Mouse (Mus musculus) forebrain, embryonic 14.5 days (tissue): Measurements from ENCODE around the gene Ube4b. TPM values are rescaled to one million over a fixed set of nuclear protein-coding genes. Genes with fewer than 3 reads are reported as not detected.
A peak's percentile ranks its signal among the peaks of the same experiment; 100 is the strongest.

ENCODE experiments used
- ATAC-seq: fragments of 200-750 bp; cut with Nextera tagmentation; 2 replicates; pipeline ENCODE4 v1.8.0; 2017; ENCODE audit warnings: mild to moderate bottlenecking, moderate library complexity
- DNase-seq: peaks from one replicate; pipeline ENCODE4 v3.0.0-alpha.2; 2015; ENCODE audit warnings: low spot score
- H3K27ac ChIP-seq: fragments of 300-500 bp; sonication (generic); 2 replicates; pipeline ENCODE4 v1.5.1; 2014; ENCODE audit warnings: low read depth, mild to moderate bottlenecking, control low read depth, low read length, moderate library complexity
- H3K27me3 ChIP-seq: fragments of 300-500 bp; sonication (generic); replicated peaks from 2 replicates; pipeline ENCODE4 v1.6.1; 2014; ENCODE audit warnings: low read length, control low read depth, mixed read lengths; ENCODE audit not compliant: control insufficient read depth, insufficient read depth
- H3K36me3 ChIP-seq: fragments of 300-500 bp; sonication (generic); 2 replicates; pipeline ENCODE4 v1.6.1; 2014; ENCODE audit warnings: low read length, control low read depth; ENCODE audit not compliant: control insufficient read depth, insufficient read depth
- H3K4me1 ChIP-seq: fragments of 300-500 bp; sonication (generic); 2 replicates; pipeline ENCODE4 v1.6.1; 2014; ENCODE audit warnings: antibody characterized with exemption, low read length, control low read depth; ENCODE audit not compliant: control insufficient read depth, insufficient read depth
- H3K4me2 ChIP-seq: fragments of 300-500 bp; sonication (generic); 2 replicates; pipeline ENCODE4 v1.6.1; 2014; ENCODE audit warnings: mild to moderate bottlenecking, control low read depth, low read length
- H3K4me3 ChIP-seq: fragments of 300-500 bp; sonication (generic); 2 replicates; pipeline ENCODE4 v1.5.1; 2014; ENCODE audit warnings: low read depth, low read length, control low read depth
- H3K9ac ChIP-seq: fragments of 300-500 bp; sonication (generic); 2 replicates; pipeline ENCODE4 v1.6.1; 2014; ENCODE audit warnings: mild to moderate bottlenecking, low read length, control low read depth, moderate library complexity
- H3K9me3 ChIP-seq: fragments of 300-500 bp; sonication (generic); replicated peaks from 2 replicates; pipeline ENCODE4 v1.6.1; 2016; ENCODE audit warnings: low read length, control low read depth, mixed read lengths; ENCODE audit not compliant: control insufficient read depth
- WGBS: fragments of 180-500 bp; shearing (Covaris S2); extraction: QIAGEN DNeasy Blood & Tissue Kit; methylation state at CpG from one replicate; pipeline ENCODE4 v1.1.7; 2014; 5-methylcytosine and 5-hydroxymethylcytosine counted together
- polyA plus RNA-seq: library from polyadenylated mRNA; unstranded; fragments of >200 nt; fragmentation: Nextera tagmentation; extraction: Ambion mirVana; gene quantifications from 2 replicates; pipeline ENCODE4 v1.2.1, GENCODE M21; 2014

The Ube4b gene
- polyA plus RNA-seq, 1 experiment from 2014 or later, result 34.3 TPM

DNA sequence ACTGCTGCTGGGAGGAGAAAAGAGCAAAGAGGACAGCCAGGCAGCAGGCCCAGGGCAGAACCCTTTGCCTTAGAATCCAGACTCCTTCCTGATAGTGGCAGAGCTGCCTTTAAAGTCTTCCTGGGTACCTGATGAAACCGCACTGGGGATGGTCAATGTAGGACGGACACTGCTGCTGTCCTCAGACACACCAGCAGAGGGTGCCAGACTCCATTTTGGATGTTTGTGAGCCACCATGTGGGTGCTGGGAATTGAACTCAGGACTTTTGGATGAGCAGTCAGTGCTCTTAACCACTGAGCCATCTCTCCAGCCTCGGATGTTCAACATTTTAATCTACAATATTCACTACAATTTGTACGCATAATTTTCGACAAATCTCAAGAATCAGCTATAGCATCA, 96.1 kb downstream of the Ube4b start:
- H3K36me3 ChIP-seq, result peaks cover 83% of the 10 kb centered on the region
- no peak overlapping the region for H3K27ac ChIP-seq
- H3K9me3 ChIP-seq, result no peaks in the 10 kb centered on the region
- ATAC-seq, result no peak
- WGBS, result 96% methylated on average over 5 of the region's 5 CpGs
- no peak for DNase-seq
- no peak overlapping the region for H3K9ac ChIP-seq
- no peaks in the 10 kb centered on the region for H3K4me1 ChIP-seq
- H3K4me3 ChIP-seq, result no peak overlapping the region
- H3K27me3 ChIP-seq, result no peaks in the 10 kb centered on the region
- no peak overlapping the region for H3K4me2 ChIP-seq

DNA sequence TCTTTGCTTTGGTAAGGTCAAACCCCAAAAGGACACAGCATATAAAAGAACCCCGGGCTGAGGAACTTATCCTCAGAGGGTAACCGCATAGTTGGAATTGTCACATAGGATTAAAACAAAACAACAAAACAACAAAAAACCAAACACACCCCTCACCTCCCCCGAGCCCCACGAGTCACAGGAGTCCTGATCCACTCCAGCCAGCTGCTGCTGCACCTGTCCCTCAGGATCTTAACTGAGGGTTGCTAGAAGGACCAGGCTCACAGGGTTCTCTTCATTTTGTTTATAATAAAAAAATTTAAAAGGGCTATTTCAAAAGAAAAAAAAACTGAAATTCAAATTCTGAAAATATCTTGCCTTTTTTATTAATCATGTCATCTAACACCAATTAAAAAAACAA, 97.8 kb downstream of the Ube4b start:
- 79% methylated on average over 4 of the region's 4 CpGs for WGBS
- DNase-seq, result no peak
- H3K36me3 ChIP-seq, result peaks cover 65% of the 10 kb centered on the region

DNA sequence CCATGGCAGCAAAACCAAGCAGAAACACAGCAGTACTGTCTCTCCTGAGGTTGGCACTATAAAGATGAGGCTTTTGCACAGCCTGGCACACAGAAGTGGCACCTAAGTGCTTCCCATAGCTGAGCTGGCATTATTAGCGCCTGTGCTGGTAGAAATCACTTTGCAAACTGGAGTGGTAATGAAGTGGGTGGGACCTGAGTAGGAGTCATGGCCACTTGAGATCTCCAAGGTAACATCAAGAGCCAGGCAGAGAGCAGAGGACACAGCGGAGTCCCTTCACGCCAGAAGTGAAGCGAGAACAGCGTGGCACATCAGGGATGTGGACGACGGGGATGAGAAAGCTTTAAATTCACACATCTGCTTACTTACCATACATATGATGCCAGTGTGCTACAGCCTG, 99.3 kb downstream of the Ube4b start:
- ATAC-seq (no peak), DNase-seq (no peak)
- Histone ChIP-seq H3K27me3 (no peaks in the 10 kb centered on the region), H3K9me3 (no peaks in the 10 kb centered on the region), H3K36me3 (peaks cover 51% of the 10 kb centered on the region), H3K27ac (no peak overlapping the region), H3K4me3 (no peak overlapping the region), H3K4me2 (no peak overlapping the region), H3K4me1 (no peaks in the 10 kb centered on the region), H3K9ac (no peak overlapping the region)
- WGBS, result 86% methylated on average over 7 of the region's 7 CpGs

More for the DNA sequence above, 97.8 kb downstream of the Ube4b start:
- Histone ChIP-seq H3K4me1 (no peaks in the 10 kb centered on the region), H3K9me3 (no peaks in the 10 kb centered on the region), H3K9ac (no peak overlapping the region), H3K4me2 (no peak overlapping the region), H3K27me3 (no peaks in the 10 kb centered on the region), H3K27ac (no peak overlapping the region), H3K4me3 (no peak overlapping the region)
- ATAC-seq, result no peak

DNA sequence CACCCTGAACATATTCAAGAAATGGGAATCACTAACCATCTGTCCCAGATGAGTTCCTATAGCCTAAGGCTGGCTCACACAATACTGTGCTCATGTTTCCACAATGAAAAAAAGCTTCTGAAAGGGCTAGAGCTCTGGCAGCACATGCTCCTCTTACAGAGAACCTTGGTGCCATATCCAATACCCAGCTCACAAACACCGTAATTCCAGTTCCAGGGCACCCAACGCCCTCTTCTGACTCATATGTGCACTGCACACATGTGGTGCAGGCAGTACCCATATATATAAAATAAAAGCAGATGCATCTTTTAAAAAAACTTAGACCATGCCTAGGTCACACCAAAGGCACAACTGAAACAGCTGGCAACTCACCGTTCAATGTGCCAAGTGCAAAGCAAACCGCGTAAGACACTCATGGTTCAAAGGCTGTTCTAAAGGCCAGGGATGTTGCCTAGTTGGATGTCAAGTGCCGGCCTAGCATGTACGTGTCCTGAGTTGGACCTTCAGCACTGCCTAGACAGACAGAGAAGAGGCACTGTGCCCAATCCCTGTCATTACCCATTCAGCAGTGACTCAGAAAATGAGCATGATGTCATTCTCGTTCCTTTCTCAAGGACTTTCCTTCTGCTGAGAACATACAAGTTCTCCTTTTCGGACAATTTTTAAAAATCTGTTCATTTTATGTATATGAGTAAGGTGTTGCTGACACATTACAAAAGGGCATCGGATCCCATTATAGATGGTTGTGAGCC, 101.0 kb downstream of the Ube4b start:
- no peak for DNase-seq
- Histone ChIP-seq H3K4me3 (no peak overlapping the region), H3K27ac (no peak overlapping the region), H3K27me3 (no peaks in the 10 kb centered on the region), H3K4me2 (no peak overlapping the region), H3K4me1 (no peaks in the 10 kb centered on the region), H3K36me3 (peaks cover 34% of the 10 kb centered on the region), H3K9ac (no peak overlapping the region), H3K9me3 (no peaks in the 10 kb centered on the region)
- WGBS, result 82% methylated on average over 10 of the region's 10 CpGs
- no peak for ATAC-seq

DNA sequence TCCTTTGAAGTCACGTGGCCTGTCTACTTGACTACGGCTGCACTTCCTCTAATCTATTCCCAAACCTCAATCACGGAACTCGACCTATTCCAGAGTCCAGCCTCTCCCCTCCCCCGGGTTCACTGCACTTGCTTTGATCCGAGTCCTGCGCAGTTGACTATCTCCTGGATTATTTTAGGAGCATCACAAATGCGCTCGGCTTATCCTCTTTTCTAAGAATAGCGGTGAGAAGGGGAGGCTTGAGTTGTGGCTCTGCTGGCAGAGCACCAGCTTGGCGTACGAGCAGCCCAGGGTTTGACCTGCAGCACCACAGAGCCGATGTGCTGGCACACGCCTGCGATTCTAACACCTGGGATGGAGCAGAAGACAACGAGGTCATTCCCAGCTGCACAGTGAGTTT, 102.8 kb downstream of the Ube4b start:
- Histone ChIP-seq H3K27me3 (no peaks in the 10 kb centered on the region), H3K9ac (no peak overlapping the region), H3K36me3 (peaks cover 16% of the 10 kb centered on the region), H3K4me1 (peaks cover 4% of the 10 kb centered on the region; the same call in 1 of the 2 replicates), H3K27ac (no peak overlapping the region), H3K4me3 (no peak overlapping the region), H3K4me2 (no peak overlapping the region), H3K9me3 (no peaks in the 10 kb centered on the region)
- 88% methylated on average over 16 of the region's 16 CpGs for WGBS
- ATAC-seq (no peak), DNase-seq (no peak)

DNA sequence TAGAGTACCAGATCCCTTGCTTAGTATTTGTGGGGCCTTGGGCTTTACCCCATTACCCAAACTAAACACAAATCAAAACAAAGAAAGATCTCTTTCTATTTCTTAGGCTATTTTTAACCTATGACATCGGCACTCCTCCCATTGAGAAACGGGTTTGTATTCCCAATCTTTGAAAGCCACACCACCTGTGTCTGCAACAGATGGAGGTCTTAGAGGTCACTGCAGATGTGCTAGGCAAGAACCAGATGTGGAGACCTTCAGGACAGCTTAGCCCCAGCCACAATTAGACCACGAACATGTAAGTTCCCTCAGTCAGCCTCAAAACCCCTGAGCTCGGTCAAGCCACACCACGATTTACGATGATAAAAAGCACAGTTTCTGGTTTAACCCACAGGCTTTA, 103.8 kb downstream of the Ube4b start:
- H3K4me1 ChIP-seq, result peaks cover 7% of the 10 kb centered on the region; the same call in 1 of the 2 replicates
- H3K36me3 ChIP-seq, result peaks cover 7% of the 10 kb centered on the region
- H3K4me3 ChIP-seq, result no peak overlapping the region
- 82% methylated on average over 6 of the region's 6 CpGs for WGBS
- no peaks in the 10 kb centered on the region for H3K27me3 ChIP-seq
- no peak for ATAC-seq
- H3K4me2 ChIP-seq, result no peak overlapping the region
- no peak overlapping the region for H3K9ac ChIP-seq
- H3K9me3 ChIP-seq, result no peaks in the 10 kb centered on the region
- H3K27ac ChIP-seq, result no peak overlapping the region
- no peak for DNase-seq

DNA sequence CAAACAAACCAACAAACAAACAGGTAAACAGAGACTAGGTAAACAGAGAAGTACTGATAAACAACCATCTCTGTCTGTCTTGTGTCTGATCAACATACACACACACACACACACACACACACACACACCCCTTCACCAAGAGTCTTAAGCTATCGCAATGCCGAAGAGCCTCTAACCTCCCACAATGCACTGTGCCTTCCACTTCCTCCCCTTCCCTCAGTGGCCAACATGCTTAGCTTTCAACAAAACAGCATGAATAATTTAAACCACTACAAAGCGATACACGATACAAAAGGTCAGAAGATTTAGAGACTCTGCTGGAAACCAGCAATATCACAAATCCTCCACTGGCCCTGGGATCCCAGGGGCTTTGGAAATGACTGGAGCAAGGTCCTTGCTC, 104.3 kb downstream of the Ube4b start:
- H3K9me3 ChIP-seq, result no peaks in the 10 kb centered on the region
- 63% methylated on average over 4 of the region's 4 CpGs for WGBS
- peaks cover 3% of the 10 kb centered on the region for H3K36me3 ChIP-seq
- no peaks in the 10 kb centered on the region for H3K27me3 ChIP-seq
- no peak overlapping the region for H3K27ac ChIP-seq
- no peak overlapping the region for H3K9ac ChIP-seq
- H3K4me1 ChIP-seq, result peaks cover 11% of the 10 kb centered on the region; the same call in 1 of the 2 replicates
- no peak overlapping the region for H3K4me3 ChIP-seq
- DNase-seq, result no peak
- no peak for ATAC-seq
- no peak overlapping the region for H3K4me2 ChIP-seq

DNA sequence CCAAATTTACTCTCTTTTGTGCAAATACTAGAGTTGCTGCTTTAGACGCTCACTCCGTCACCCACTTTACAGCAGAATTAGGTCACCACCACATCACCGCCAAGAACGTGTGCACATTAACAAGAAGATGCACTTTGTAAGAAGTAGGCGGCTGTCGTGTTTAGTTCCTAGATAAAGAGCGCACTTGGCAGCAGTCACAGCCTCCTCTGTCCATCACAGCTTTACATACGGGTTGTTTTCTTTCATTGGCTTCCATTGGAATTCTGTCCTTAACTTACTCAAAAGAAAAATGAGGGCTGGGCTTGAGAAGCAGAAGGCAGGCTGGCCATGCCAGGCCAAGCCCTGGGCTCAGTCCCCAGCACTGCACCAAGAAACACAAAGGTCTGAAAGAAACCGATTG, 107.5 kb downstream of the Ube4b start:
- ATAC-seq, result peak; percentile 85
- peaks cover 11% of the 10 kb centered on the region; the same call in 1 of the 2 replicates for H3K4me1 ChIP-seq
- peak overlapping the region; percentile 39 for H3K27ac ChIP-seq
- H3K27me3 ChIP-seq, result no peaks in the 10 kb centered on the region
- H3K4me2 ChIP-seq, result no peak overlapping the region
- no peak overlapping the region for H3K4me3 ChIP-seq
- WGBS, result 24% methylated on average over 9 of the region's 9 CpGs
- DNase-seq, result peak; percentile 84
- no peaks in the 10 kb centered on the region for H3K36me3 ChIP-seq
- H3K9me3 ChIP-seq, result no peaks in the 10 kb centered on the region
- no peak overlapping the region for H3K9ac ChIP-seq

DNA sequence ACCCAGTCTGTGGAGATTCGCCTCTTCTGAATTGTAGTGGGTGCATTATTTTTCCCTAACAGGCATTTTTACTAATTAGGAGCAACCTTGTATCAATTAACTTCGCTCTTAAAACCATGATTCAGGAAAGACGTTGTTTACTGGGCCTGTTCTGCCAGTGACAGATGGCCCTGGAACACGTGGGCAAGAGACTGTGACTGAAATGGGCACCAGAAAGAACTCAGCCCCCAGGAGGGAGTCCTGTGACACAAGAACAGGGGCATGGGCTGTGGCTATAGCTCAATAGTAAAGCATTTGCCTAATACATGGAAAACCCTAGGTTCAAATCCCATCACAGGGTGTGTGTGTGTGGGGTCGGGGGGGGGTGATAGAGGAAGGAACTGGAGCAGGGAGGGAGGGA, 109.2 kb downstream of the Ube4b start:
- H3K36me3 ChIP-seq, result no peaks in the 10 kb centered on the region
- H3K9me3 ChIP-seq, result no peaks in the 10 kb centered on the region
- H3K4me1 ChIP-seq, result peaks cover 11% of the 10 kb centered on the region; the same call in 1 of the 2 replicates
- DNase-seq (peak; percentile 74), ATAC-seq (peak; percentile 66)
- H3K4me3 ChIP-seq, result no peak overlapping the region
- H3K27ac ChIP-seq, result peak overlapping the region; percentile 77
- H3K9ac ChIP-seq, result no peak overlapping the region
- WGBS, result 34% methylated on average over 5 of the region's 5 CpGs
- no peaks in the 10 kb centered on the region for H3K27me3 ChIP-seq
- H3K4me2 ChIP-seq, result no peak overlapping the region
